Mouse (Mus musculus): Measurements from ENCODE around the gene Gm525.
"Not testable (repeated sequence)": the region's sequence is repeated elsewhere in the genome, so short reads cannot be mapped to it uniquely, and the experiment has no call there.

Gene Gm525

GRCm38 (mm10) chr11:89061362-89061761, 12.3 kb upstream of the Gm525 start:
- no peak for DNase-seq (ENCODE audit: low read depth, low spot score)

DNA sequence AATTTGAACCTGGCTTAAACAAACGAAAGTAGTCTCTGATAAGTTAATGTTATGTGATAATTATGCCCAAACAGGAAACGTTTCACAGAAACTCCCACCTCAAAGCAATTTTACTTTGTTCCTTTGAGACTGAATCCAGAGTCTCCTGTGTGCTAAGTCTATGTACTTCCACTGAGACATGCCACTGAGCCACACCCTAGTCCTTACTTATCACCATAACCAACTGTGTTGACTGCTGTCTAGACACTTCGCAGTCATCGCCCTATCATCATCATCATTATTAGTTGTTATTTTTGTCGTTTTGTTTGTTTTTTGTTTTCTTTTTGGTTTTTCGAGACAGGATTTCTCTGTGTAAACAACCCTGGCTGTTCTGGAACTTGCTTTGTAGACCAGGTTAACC, 9.3 kb upstream of the Gm525 start:
- DNase-seq (ENCODE audit: low read depth, low spot score) = no peak

DNA sequence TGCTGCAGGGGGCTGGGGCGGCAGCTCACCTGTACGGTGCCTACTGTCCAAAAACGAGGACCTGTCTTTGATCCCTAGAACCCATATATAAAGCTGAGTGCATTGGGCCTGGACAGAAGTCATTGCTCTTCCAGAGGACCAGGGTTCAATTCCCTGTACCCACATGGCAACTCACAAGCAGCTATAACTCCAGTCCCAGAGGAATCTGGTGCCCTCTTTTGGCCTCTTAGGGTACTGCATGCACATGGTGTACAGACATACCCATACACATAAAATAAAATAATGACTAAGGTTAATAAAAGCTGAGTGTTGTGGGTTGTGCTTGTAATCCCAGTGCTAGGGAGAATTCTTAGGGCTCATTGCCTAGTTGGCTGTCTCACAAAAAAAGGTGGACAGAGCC, 8.3 kb upstream of the Gm525 start:
- DNase-seq (ENCODE audit: low read depth, low spot score) = peak; percentile 54

DNA sequence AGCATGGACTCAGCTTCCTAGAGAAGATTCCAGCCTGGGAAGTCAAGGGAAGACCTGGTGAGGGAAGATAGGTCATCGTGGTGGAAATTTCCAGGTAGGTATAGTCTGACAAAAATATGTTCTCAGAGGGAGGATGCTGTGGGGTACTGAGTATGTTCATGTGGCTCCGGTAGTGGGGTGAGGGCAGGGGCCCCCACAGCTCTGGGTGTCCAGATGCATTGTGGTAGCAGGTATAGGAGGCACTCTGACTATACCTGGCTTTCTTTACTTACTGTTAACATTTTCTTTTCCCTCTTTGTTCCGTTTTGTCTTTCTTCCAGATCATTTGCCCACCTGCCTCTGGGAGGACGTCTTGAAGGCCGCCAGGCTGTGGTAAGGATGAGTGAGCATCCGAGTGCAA, 7.5 kb upstream of the Gm525 start:
- no peak for DNase-seq (ENCODE audit: low read depth, low spot score)

DNA sequence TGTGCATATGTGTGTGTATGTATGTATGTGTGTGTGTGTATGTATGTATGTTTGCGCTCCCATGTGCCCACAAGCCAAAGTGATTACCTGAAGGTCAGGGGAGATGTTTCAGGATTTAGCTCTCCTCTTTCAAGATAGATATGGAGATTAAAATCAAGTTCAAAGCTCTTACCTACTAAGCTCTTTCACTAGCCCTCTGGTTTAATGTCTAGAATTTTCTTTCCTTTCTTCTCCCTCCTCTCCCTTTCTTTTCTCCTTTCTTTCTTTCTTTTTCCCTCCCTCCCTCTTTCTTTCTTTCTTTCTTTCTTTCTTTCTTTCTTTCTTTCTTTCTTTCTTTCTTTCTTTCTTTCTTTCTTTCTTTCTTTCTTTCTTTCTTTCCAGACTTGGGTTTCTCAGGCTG, 6.9 kb upstream of the Gm525 start, which contains the start of gene Dgke:
Gene Dgke (minus strand): TSS at position 101 of the 400 bp plus-strand sequence.
- DNase-seq (ENCODE audit: low read depth, low spot score) = no peak

- DNase-seq (ENCODE audit: low read depth, low spot score) = no peak
These were observed 6.3 kb upstream of the Gm525 start for GRCm38 (mm10) chr11:89067301-89067822.

DNA sequence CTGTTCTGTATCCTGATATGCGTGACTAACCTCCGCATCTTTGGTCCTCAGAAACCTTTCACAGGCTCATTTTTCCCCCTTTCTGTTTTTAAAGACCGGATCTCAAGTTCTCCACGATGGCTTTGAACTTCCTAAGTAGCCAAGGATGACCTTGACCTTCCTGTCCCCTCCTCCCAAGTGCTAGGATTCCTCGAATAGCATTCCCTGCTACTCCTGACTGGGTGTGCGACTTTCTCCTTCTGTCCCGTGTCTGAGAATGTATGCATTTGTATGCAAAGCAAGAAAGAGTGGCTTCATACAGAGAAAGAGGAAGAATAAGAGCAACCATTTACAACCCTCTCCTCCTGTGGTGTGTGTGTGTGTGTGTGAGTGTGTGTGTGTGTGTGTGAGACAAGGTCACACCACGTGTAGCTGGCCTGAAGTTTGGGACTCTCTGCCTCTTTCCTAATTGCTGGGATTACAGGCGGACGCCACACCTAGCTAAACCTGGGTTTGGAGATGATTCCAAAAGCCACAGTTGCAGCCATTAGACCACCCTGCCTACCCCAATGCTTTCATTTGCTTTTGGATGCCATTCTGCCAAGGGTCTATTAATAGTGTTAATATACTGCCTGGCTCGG, 5.7 kb upstream of the Gm525 start:
- DNase-seq (ENCODE audit: low read depth, low spot score) = no peak

DNA sequence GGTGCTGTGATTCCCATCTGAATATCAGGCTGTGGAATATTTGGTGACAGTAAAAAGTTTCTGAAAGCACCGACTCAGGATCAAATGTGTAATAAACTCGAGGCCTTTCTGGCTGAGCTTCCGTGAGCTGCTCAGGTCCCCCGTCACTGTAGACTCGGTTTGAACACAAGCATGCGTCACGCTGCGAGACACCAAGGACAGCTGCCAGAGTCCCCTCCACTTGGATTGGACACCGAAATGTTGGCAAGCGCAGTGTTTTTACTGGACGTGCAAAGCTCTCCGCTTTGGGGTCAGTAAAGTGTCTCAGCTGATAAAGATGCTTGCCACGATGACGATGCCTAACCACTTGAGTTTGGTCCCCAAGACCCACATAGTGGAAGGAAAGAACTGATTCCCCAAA, 5.0 kb upstream of the Gm525 start:
- DNase-seq (ENCODE audit: low read depth, low spot score) = no peak

- peak; percentile 85 for DNase-seq (ENCODE audit: low read depth, low spot score)
These were observed 4.3 kb upstream of the Gm525 start for GRCm38 (mm10) chr11:89069303-89069702.

- DNase-seq (ENCODE audit: low read depth, low spot score) = no peak
These were observed 2.1 kb upstream of the Gm525 start for GRCm38 (mm10) chr11:89071522-89071921.

- DNase-seq (ENCODE audit: low read depth, low spot score) = no peak
These were observed 1.3 kb downstream of the Gm525 start for GRCm38 (mm10) chr11:89074783-89075413.

DNA sequence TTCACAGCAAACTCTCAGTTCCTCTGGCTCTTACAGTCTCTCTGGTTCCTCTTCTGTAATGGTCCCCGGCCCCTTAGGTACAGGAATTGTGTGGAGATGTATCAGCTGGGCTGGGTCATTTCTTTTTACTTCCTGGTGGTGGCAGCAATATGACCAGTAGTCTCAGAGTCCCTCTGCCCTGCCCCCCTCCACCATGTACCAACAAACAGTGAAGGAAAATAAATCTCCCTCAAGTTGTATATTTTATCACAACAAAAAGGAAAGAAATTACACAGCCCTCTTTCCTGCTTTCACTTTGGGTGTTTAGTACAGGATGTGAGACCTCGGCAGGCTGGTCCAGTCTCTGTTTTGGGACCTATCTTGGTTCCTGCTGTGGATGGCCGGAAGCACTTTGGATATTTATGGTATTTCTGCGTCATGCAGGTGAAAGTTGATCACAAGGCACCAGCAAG, 2.8 kb downstream of the Gm525 start:
- no peak for DNase-seq (ENCODE audit: low read depth, low spot score)

DNA sequence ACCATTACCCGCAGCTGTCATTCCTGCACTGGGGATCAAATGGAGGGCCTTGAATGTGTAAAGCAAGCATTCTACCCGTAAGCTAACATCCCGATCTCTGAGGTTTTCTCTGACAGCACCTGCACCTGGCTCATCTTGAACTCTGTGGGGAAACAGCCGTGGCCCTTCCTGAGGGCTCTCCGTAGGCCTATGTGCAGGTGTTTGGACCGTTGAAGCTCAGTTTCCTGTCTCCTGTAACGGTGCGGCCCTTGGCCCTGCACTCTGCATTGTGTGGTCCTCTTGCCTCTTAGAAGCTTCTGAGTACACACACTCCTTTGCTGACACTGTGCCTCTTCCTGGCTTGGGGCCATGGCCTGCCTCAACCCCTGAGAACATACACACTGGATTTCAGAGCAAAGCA, 4.0 kb downstream of the Gm525 start:
- no peak for DNase-seq (ENCODE audit: low read depth, low spot score)

DNA sequence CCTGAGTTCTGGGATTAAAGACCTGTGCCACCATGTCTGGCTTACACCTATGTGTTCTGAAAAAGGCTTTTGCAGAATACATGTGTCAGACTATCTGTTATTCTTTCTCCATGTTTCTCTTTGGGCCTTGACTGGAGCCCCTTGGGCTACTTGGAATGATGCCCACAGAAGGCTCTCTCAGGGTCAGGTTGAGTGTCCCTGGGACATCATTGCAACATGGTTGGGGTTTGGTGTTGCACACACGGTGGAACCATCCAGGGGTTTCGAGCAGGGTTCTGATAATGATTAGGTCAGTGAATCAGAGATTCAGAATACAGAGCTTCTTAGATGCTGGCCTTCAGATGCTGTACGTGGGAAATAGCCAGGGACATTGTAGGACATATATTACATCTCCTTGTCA, 4.7 kb downstream of the Gm525 start:
- no peak for DNase-seq (ENCODE audit: low read depth, low spot score)

- DNase-seq (ENCODE audit: low read depth, low spot score) = no peak
These were observed 5.5 kb downstream of the Gm525 start for GRCm38 (mm10) chr11:89078996-89079680.

DNA sequence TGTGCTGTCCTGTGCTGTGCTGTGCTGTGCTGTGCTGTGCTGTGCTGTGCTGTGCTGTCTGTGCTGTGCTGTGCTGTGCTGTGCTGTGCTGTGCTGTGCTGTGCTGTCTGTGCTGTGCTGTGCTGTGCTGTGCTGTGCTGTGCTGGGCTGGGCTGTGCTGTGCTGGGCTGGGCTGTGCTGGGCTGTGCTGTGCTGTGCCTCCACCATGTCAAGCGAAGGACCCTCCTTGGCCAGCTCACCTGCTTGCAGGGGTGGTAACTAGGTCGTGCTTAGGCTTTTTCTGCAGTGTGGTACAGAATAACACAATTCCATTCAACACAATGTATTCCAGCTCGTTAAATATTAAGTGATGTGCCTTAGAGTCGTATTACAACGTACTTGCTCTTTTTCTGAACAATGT, 8.3 kb downstream of the Gm525 start:
- DNase-seq (ENCODE audit: low read depth, low spot score) = not testable (repeated sequence)

DNA sequence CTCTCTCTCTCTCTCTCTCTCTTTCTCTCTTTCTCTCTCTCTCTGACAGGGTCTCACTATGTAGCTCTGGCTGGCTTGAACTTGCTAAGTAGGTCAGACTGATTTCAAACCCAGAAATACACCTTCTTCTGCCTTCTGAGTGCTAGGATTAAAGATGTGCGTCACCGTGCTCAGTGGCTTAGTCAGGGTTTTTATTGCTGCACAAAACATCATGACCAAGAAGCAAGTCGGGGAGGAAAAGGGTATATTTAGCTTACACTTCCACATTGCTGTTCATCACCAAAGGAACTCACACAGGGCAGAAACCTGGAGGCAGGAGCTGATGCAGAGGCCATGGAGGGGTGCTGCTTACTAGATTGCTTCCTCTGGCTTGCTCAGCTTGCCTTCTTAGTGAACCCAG, 9.1 kb downstream of the Gm525 start:
- DNase-seq (ENCODE audit: low read depth, low spot score) = not testable (repeated sequence)

DNA sequence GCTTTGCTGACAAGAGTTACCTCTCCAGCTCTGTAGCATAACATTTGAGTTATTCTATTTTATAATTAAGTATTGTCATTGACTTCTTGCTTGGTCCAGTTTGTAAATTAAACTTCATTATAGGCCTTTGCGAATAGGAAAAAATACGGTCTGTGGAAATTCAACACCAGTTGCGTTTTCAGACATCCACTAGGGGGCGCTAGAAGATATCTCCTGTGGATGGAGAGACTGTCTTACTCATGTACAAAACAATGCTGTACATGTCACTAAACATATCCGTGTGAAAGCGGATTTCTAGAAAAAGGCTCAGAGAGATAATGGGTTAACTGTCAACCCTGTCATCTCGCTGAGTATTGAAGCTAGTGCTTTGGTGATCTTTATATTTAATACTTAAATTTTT, 11.0 kb downstream of the Gm525 start:
- DNase-seq (ENCODE audit: low read depth, low spot score) = peak; percentile 85

DNA sequence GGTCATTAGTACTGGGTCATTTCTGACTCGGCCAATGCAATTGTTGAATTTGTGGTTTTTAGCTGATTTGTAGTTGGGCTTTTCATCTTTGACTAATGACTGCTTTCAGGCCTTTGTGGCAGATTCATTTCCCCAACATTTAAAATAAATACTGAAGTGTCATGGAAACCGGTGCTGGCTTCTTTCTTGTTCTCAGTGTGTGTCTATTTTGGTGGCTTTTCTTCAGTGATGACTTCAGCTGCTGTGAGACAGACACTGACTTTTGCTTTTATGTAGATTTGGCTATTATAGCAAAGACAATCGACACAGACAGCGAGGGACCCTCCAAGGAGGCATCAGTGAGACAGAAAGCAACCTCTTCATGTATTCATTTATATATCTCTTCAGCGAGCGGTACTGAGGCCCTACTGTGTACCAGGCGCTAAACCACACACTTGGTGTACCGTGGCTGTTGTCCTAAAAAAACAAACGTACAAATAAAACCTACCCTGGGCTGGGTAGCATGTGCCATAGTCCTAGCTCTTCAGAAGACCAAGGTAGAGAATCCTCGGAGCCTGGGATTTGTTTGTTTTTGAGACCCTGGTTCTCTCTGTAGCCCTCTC, 12.7 kb downstream of the Gm525 start:
- DNase-seq (ENCODE audit: low read depth, low spot score) = no peak

GRCm38 (mm10) chr11:89088754-89089153, 15.1 kb downstream of the Gm525 start:
- DNase-seq (ENCODE audit: low read depth, low spot score) = no peak

DNA sequence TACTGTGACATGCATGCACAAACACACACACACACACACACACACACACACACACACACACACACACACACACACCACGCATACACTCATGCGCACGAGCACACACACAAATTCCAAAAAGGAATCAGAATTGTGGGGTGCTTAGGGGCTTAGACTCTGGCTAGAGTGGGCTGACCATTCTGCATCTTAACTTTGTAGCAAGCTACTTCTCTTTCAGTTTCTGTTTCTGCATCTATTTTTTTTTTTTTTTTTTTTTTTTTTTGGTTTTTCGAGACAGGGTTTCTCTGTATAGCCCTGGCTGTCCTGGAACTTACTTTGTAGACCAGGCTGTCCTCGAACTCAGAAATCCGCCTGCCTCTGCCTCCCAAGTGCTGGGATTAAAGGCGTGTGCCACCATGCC, 16.7 kb downstream of the Gm525 start:
- DNase-seq (ENCODE audit: low read depth, low spot score) = not testable (repeated sequence)

- no peak for DNase-seq (ENCODE audit: low read depth, low spot score)
These were observed 19.1 kb downstream of the Gm525 start for GRCm38 (mm10) chr11:89092714-89093113.
